Mouse (Mus musculus) small intestine, adult 2 months (tissue): Measurements from ENCODE around the gene Pou2f1.

Source experiments
- CTCF ChIP-seq: fragments of 200-500 bp; IDR thresholded peaks from 2 replicates; pipeline ENCODE4 v1.5.1; 2012; ENCODE audit warnings: low read depth, mild to moderate bottlenecking, control low read depth, inconsistent platforms, low read length, moderate library complexity, mixed read lengths; ENCODE audit not compliant: insufficient replicate concordance, insufficient read length; ENCODE audit errors: extremely low read depth
- POLR2A ChIP-seq: fragments of 200-500 bp; IDR thresholded peaks from 2 replicates; pipeline ENCODE4 v1.6.1; 2012; ENCODE audit warnings: low read depth, mild to moderate bottlenecking, control low read depth, inconsistent platforms, low read length, moderate library complexity

DNA sequence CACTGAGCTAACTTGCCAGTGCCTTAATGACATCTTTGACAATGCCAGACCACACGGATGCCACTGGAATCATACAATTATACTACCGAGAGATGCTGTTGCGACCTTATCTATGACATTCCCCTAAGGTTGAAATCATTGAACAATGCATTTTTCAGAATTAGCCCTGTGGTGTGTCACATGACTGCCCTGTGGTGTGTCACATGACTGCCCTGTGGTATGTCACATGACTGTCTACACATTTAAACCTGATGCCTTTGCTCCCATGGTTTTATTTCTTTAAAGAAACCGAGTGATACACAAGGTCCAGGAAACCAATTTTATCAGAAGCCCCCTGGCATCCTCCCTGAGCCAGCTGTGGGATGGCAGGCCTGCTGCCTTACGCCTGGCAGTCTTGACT is 172.6 kb downstream of the Pou2f1 start:
- TF ChIP-seq CTCF, result no peak
- no peak for TF ChIP-seq POLR2A
